Mouse (Mus musculus) gastrocnemius, postnatal 25 days (tissue): ENCODE measurements around the gene Mc3r. TPM values are rescaled to one million over a fixed set of nuclear protein-coding genes. Genes with fewer than 3 reads are reported as not detected.

Source experiments
- DNase-seq: peaks from one replicate; pipeline ENCODE4 v3.0.0; 2022
- total RNA-seq, 2 experiments: library from RNA; stranded (reverse); gene quantifications; 1 replicate in 1 of 2; 2 replicates in 1 of 2; pipeline ENCODE4 v1.2.3; 2021

Mc3r gene
- total RNA-seq, 2 experiments from 2014 or later: not detected

GRCm38 (mm10) chr2:172256418-172256817, 8.1 kb downstream of the Mc3r start:
- no peak for DNase-seq

- no peak for DNase-seq
These were observed 8.7 kb downstream of the Mc3r start for GRCm38 (mm10) chr2:172256956-172257355.

GRCm38 (mm10) chr2:172257471-172258065, 9.3 kb downstream of the Mc3r start:
- no peak for DNase-seq

DNA sequence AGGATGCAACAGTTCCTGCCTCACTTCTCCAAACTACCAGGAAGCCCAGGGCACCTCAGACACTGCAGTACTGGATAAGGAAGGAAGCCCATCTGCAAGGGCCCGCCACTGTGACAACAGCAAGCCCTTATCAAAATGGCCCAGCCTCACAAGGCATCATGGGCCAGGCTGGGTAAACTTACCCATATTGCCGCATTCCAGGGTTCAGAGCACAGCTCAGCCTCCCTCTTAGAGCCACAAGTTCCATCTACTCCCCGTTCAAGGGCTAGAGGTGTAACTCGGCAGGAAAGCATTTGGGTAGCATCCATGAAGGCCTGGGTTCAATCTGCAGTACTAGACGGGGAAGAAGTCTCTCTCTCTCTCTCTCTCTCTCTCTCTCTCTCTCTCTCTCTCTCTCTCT, 11.8 kb downstream of the Mc3r start:
- no peak for DNase-seq

DNA sequence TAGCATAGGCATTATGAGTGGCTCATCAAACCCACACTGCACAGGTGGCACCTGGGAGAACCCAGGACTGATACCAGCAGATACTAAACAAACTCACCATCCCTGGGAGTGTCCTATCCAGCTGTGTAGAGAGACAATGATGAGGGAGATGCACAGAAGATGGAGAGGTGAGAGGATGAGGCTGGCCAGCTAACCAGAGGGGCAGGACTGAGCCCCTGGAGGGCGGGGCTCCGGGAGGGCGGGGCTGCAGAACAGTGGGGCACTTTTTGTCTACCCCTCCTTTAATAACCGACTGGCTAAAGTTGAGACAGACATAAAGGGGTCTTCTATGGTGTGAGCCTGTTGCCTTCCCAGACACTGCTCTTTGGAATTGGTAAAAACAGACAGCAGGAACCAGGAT, 13.1 kb downstream of the Mc3r start:
- DNase-seq: no peak

DNA sequence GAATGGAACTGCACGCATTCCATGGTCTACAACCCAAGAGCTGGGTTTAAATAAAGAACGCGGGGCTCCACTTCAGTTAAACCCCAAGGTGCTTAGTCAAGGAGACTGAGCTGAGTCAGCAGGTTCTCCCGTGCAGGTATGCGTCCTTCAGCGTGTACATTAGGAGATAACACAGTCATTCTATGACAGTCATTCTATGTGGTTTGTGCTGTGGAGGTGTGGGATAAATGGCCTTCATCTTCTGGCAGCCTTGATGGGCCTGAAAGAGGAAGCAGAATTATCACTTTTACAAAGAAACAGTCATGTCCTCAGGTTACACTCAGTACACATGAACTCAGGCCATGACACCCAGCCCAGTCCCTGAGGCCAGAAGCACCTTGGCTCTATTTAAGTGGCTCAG, 14.9 kb downstream of the Mc3r start:
- no peak for DNase-seq

DNA sequence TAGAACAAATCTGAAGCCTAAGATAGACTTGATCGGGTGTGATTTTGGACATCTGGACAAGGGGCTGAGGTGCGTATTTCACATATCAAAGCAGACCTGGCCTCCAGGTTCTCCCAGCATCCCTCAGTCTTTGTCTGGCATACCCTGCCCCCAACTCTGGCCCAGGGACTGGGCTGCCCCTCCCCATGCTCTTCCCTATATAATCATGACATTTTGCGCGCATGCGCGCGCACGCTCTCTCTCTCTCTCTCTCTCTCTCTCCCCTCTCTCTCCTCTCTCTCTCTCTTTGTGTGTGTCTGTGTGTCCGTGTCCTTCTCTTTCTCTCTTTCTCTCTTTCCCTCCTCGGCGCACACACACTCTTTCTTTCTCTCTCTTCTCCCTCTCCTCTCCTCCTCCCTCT, 21.6 kb downstream of the Mc3r start:
- no peak for DNase-seq

DNA sequence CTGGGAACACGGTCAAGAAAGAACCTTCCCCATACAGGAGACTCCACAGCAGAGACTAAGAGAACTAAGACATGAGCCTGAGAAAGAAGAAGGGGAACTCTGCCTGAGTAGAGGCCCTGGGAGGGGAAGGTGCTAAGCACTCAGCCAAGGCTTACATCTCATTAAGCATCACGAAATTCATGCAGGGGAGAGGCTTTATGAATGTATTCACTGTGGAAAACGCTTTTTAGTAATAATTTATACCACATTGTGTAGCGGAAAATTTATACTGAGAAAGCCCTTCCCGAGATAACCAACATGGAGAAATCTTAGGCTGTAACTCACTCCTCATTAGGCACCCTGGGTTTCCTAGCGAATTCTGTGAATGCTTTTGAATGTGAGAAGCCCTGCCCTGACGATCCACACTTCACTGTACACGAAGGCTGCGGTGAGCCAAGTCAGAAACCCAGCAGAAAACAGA, 22.2 kb downstream of the Mc3r start:
- no peak for DNase-seq

DNA sequence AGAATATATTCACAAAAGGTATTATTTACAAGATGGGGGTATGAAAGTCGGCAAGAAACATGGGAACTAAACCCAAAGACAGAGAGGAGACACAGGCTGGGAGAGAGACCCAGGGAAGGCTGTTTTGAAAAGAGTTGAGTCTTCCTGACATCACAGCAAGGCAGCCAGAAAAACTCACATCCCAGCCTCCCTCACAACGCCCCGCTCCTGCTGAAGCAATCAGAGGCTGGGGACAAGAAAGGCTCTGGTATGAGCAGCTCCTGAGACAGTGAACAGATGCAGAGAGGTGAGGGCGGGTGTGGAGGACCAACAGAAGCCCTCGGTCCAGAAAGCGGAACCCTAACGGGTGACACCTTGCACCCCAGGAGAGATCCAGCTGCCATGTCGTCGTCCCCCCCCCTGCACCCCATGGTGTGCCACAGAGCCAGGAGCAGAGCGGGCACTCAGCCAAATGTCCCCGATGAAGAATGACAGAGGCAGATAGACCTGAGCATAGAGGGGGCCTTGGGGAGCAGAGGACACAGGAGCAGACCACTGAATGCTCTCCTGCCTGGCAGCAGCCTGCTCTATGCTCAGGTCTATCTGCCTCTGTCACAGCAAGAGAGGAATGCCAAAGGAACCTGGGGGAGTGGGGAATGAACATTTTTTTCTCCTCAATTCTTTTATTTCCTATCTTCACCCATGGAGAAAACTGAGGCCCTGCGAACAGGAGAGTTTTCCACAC, 22.8 kb downstream of the Mc3r start:
- DNase-seq: no peak

- no peak for DNase-seq
These were observed 26.4 kb downstream of the Mc3r start for GRCm38 (mm10) chr2:172274662-172275061.

- DNase-seq: no peak
These were observed 27.9 kb downstream of the Mc3r start for GRCm38 (mm10) chr2:172276155-172276554.

DNA sequence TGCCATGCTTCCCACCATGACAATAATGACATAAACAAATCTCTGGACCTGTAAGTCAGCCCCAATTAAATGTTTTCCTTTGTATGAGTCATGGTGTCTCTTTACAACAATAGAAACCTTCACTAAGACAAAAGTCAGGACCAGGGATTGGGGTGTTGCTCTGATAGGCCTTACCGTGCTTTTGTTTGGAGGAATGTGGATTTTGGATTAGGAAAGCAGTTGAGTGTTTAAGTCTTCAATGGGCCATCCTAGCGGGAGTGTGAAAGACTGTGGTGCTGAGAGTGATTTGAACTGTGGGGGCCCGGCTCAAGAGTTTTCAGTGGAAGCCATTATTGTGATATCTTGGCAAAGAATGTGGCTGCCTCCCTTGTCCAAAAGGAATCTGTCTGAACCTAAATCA, 30.7 kb downstream of the Mc3r start:
- DNase-seq: no peak

GRCm38 (mm10) chr2:172282071-172282710, 33.9 kb downstream of the Mc3r start:
- peak; percentile 22 for DNase-seq

DNA sequence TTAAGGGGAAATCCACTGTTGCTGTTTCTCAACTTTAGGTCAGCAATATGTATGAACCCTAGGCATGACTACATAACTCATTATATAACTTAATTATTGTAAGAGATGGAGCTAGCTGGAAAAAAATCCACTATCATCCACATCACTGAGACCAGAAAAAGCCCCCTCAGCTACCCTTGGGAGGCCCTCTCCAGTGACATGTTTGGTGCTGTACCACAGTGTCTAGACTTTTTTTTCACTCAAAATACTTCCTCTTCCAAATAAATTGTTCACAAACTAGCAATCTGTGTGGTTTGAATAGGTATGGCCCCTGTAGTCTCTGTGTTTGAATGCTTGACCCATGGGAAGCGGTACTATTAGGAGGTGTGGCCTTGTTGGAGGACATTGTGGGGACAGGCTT, 39.4 kb downstream of the Mc3r start:
- DNase-seq: no peak

- no peak for DNase-seq
These were observed 40.7 kb downstream of the Mc3r start for GRCm38 (mm10) chr2:172288965-172289364.

- no peak for DNase-seq
These were observed 41.3 kb downstream of the Mc3r start for GRCm38 (mm10) chr2:172289632-172290031.

GRCm38 (mm10) chr2:172290474-172290873, 42.2 kb downstream of the Mc3r start:
- no peak for DNase-seq

- no peak for DNase-seq
These were observed 42.7 kb downstream of the Mc3r start for GRCm38 (mm10) chr2:172291025-172291424.

- no peak for DNase-seq
These were observed 43.6 kb downstream of the Mc3r start for GRCm38 (mm10) chr2:172291755-172292524.

GRCm38 (mm10) chr2:172292525-172293405, 44.5 kb downstream of the Mc3r start:
- DNase-seq: no peak

DNA sequence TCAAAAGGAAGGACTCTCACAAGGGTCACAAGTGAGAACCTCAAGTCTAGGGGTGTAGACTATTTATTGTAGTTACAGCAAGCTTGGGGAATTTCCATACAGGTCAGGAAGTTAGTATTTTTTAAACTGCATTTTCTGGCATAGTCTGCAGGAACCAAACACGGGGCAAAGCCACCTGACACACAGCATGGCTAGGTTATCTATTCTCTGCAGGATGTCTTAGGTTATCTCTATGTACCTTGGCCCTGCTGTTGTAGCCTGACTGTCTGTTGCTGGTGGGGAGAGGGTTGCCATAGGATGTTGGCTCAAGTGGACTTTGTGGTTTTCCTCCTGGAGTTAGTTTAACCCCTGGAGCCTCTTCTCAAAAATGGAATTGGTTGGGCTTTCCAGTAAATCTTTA, 49.8 kb downstream of the Mc3r start:
- no peak for DNase-seq

GRCm38 (mm10) chr2:172298542-172298941, 50.2 kb downstream of the Mc3r start:
- no peak for DNase-seq
